10 mouse cellular contexts compared by ENCODE assay signal in genomic region chr6:99204780-99205586, GRCm38 (mm10).
DNase-seq lines count a peak whose midpoint lies in the region; ATAC-seq and TF ChIP-seq lines count a peak whose summit lies in the region.
"Had no signal": no experiment of that assay in that cellular context is flagged by ENCODE, and none has a peak within 500 bp of the region (broad histone marks: within the 10 kb centered on the region; RNA-seq: fewer than 3 reads in every experiment).

No protein-coding gene starts in this region.

- no peak for TF ChIP-seq CTCF in brain, embryonic 14.5 days (IDR thresholded peaks at IDR 0.05; ENCODE audit: borderline replicate concordance, extremely low read depth, insufficient read depth, insufficient read length)

- peak overlapping the region; percentile 46 for H3K4me3 ChIP-seq in hindbrain, embryonic 10.5 days
- H3K4me3 ChIP-seq in hindbrain, embryonic 16.5 days (ENCODE audit: low read length) = no peak overlapping the region
- no peak overlapping the region for H3K4me3 ChIP-seq in intestine, embryonic 16.5 days (ENCODE audit: low read length)
- no peak overlapping the region for H3K4me3 ChIP-seq in neural tube, embryonic 12.5 days

- H3K27ac ChIP-seq in hindbrain, embryonic 10.5 days = peak overlapping the region; percentile 81
- no peak overlapping the region for H3K27ac ChIP-seq in hindbrain, embryonic 16.5 days (ENCODE audit: low read depth, low read length)
- peak overlapping the region; percentile 68 for H3K27ac ChIP-seq in intestine, embryonic 16.5 days (ENCODE audit: low read length)
- no peak overlapping the region for H3K27ac ChIP-seq in neural tube, embryonic 12.5 days

- DNase-seq in hindbrain, embryonic 10.5 days (ENCODE audit: low spot score) = no peak
- DNase-seq in brain, embryonic 14.5 days (ENCODE audit: low read depth) = peak; percentile 40
- DNase-seq in cerebellum, adult 11-12 months = no peak
- DNase-seq in adrenal gland, postnatal 25 days = no peak
- DNase-seq: thymus, adult 2 months had no signal

- no peak overlapping the region for H3K4me2 ChIP-seq in hindbrain, embryonic 16.5 days (ENCODE audit: low read length)
- H3K4me2 ChIP-seq in intestine, embryonic 16.5 days (ENCODE audit: low read depth, low read length) = peak overlapping the region; percentile 28; the same call in 1 of the 2 replicates
- H3K4me2 ChIP-seq in neural tube, embryonic 12.5 days (replicated peaks) = peak overlapping the region; percentile 52

- no peak for TF ChIP-seq POLR2A in brain, embryonic 14.5 days (IDR thresholded peaks at IDR 0.05; ENCODE audit: borderline replicate concordance, extremely low read depth, insufficient read depth, insufficient read length, poor library complexity, severe bottlenecking)

- no peak for ATAC-seq in hindbrain, embryonic 16.5 days
- no peak for ATAC-seq in intestine, embryonic 16.5 days
- no peak for ATAC-seq in neural tube, embryonic 12.5 days (ENCODE audit: low FRiP score, low read depth)
- ATAC-seq in cerebellum, adult (ENCODE audit: insufficient number of reproducible peaks, low FRiP score, low TSS enrichment) = no peak
- ATAC-seq: Patski had no signal

- WGBS in hindbrain, embryonic 10.5 days = 12% methylated on average over 7 of the region's 7 CpGs
- WGBS in hindbrain, embryonic 16.5 days = 29% methylated on average over 7 of the region's 7 CpGs
- 11% methylated on average over 7 of the region's 7 CpGs for WGBS in intestine, embryonic 16.5 days
- 6% methylated on average over 7 of the region's 7 CpGs for WGBS in neural tube, embryonic 12.5 days

- no peaks in the 10 kb centered on the region for H3K36me3 ChIP-seq in hindbrain, embryonic 10.5 days
- H3K36me3 ChIP-seq in hindbrain, embryonic 16.5 days (ENCODE audit: control insufficient read depth, insufficient read depth, low read length) = no peaks in the 10 kb centered on the region
- H3K36me3 ChIP-seq in intestine, embryonic 16.5 days (ENCODE audit: control insufficient read depth, insufficient read depth, low read length) = no peaks in the 10 kb centered on the region
- no peaks in the 10 kb centered on the region for H3K36me3 ChIP-seq in neural tube, embryonic 12.5 days

- no peaks in the 10 kb centered on the region for H3K9me3 ChIP-seq in hindbrain, embryonic 10.5 days
- no peaks in the 10 kb centered on the region for H3K9me3 ChIP-seq in hindbrain, embryonic 16.5 days (ENCODE audit: control insufficient read depth, low read length)
- no peaks in the 10 kb centered on the region for H3K9me3 ChIP-seq in intestine, embryonic 16.5 days (ENCODE audit: control insufficient read depth, low read length)
- no peaks in the 10 kb centered on the region for H3K9me3 ChIP-seq in neural tube, embryonic 12.5 days

- no peaks in the 10 kb centered on the region for H3K27me3 ChIP-seq in hindbrain, embryonic 10.5 days (ENCODE audit: insufficient read depth, poor library complexity, severe bottlenecking)
- peaks cover 2% of the 10 kb centered on the region; the same call in 1 of the 2 replicates for H3K27me3 ChIP-seq in hindbrain, embryonic 16.5 days (replicated peaks; ENCODE audit: control insufficient read depth, insufficient read depth, low read length)
- no peaks in the 10 kb centered on the region for H3K27me3 ChIP-seq in intestine, embryonic 16.5 days (replicated peaks; ENCODE audit: control insufficient read depth, insufficient read depth, low read length)
- H3K27me3 ChIP-seq in neural tube, embryonic 12.5 days (replicated peaks) = no peaks in the 10 kb centered on the region
- H3K27me3 ChIP-seq: Patski had no signal

- H3K9ac ChIP-seq in hindbrain, embryonic 16.5 days (ENCODE audit: low read depth, low read length) = no peak overlapping the region
- no peak overlapping the region for H3K9ac ChIP-seq in intestine, embryonic 16.5 days (ENCODE audit: low read depth, low read length)
- no peak overlapping the region for H3K9ac ChIP-seq in neural tube, embryonic 12.5 days

- H3K4me1 ChIP-seq in hindbrain, embryonic 10.5 days (replicated peaks) = peaks cover 84% of the 10 kb centered on the region
- H3K4me1 ChIP-seq in hindbrain, embryonic 16.5 days (ENCODE audit: control insufficient read depth, insufficient read depth, low read depth, low read length) = peaks cover 21% of the 10 kb centered on the region
- H3K4me1 ChIP-seq in intestine, embryonic 16.5 days (ENCODE audit: control insufficient read depth, insufficient read depth, low read length) = peaks cover 58% of the 10 kb centered on the region
- peaks cover 70% of the 10 kb centered on the region for H3K4me1 ChIP-seq in neural tube, embryonic 12.5 days

Comparison
In these comparisons a context has a peak if more than half of its experiments do, and no peak if none do; other contexts are left out.
1. H3K27ac ChIP-seq: peak in hindbrain, embryonic 10.5 days (single experiment) and intestine, embryonic 16.5 days (single experiment); none in hindbrain, embryonic 16.5 days (single experiment) and neural tube, embryonic 12.5 days (single experiment).